Mouse (Mus musculus) heart, adult 2 months (tissue): ENCODE results near the gene Elavl1.

Experiments used
- CTCF ChIP-seq: fragments of 200-600 bp; IDR thresholded peaks from 2 replicates; pipeline ENCODE4 v1.8.1; 2022; ENCODE audit warnings: antibody characterized with exemption, mild to moderate bottlenecking, moderate library complexity
- EP300 ChIP-seq: fragments of 200-500 bp; IDR thresholded peaks from 2 replicates; pipeline ENCODE4 v1.6.1; 2011; ENCODE audit warnings: low read depth, low read length, control low read depth; ENCODE audit not compliant: insufficient read depth

GRCm38 (mm10) chr8:4256911-4257310, 68.3 kb downstream of the Elavl1 start:
- TF ChIP-seq CTCF (no peak), EP300 (no peak)
